Mouse (Mus musculus) kidney, postnatal 14 days (tissue): ENCODE data around the gene Slc38a3.

ENCODE experiments used
- DNase-seq: peaks from one replicate; pipeline ENCODE4 v3.0.0; 2022; ENCODE audit warnings: mixed read lengths

Slc38a3 gene

DNA sequence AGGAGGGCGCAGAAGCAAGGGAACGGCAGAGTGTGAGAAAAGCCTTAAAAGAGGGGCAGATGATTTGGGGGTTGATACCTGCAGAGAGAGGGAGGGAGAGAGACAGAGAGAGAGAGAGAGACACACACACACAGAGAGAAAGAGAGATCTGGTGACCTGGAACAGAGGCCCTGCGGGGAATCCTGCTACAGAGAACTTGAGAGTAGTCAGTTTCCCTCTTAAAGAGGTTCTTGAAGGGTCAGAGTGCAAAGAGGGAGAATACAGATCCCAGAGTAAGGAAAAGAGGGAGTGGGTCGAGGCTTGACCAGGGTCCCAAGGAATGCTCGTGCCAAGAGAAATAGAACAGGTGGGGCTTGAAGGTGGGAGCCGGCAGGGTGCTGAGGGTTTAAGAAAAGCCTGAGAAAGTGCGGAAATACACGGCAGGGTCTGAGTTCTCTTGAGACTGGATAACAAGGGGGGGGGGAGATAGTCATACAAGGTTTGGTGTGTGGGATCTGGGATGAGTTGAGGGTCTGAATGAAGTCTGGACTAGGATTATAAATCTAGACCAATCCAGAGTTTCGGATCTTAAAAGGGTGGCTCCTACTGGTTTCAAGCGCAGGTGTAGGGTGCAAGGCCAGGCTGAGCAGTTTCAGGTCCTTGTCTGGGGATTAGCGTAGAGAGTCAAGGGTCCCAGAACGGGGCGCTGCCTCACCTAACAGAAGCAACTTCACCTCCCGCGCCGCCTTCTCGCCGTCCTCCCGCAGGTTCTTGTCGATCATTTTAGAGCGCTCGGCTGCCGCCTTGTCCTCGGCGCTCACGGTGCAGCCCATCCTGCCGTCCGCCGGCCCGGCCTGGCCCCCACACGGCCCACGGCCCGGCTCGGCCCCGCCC, 34.7 kb downstream of the Slc38a3 start:
- peak; percentile 14 for DNase-seq

DNA sequence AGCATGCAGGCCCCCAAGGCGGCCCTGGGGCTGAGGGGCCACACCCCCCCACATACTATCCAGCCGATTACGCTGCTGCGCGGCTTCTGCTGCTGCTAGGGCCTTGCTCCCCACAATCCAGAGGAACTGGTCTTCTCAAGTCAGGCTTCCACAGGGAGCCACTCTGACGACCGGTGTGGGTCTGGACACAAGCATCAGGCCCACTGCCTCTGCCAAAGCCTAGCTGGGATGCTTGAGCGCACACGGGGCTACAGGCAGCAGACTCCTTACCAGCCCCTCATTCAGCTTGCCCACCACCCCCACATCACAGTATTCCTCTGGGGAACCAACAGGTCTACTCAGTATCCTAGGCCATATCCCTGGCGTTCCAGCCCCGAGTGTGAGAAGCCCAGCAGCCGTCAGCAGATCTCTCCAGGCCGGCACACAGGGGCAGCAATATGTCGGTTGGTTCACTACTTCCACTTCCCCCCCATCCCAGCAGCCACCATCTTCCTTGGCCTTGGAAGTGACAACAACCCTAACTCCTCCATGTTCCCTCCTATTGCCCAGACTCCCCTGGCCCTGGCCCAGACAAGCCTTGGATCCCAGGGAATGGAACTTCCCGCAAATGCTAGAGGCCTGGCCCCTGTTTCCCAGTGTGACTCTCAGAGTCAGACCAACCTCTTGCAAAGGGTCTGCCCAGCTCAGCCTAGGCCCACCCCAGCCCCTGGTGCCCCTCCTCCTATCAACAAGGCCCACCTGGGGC, 35.5 kb downstream of the Slc38a3 start:
- peak; percentile 45 for DNase-seq

DNA sequence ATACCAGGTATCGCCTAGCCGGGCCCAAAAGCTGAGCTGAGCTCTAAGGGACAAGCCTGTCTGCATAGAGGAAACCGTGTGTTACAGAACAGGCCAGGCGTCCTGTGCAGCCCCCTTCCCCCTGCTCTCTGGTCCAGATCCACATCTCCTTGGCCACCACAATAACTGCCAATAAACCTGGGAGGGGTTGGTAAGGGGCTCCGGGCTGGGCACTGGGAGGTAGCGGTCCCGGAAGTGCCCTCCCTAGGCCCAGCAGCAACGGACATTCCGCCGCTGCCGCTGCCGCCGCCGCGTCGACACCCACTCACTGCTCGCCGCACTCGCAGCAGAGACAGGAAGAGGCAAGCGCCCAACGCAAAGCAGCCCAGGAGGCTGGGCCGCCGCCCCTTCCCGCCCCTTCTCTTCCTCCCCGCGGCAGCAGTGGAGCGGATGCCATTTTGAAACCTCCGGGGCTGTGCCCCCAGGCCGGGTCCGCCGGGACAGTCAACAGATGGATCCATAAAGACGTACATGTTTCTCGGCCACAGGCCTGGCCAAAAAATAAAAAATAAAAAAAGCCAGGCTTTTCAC, 36.2 kb downstream of the Slc38a3 start:
- DNase-seq = peak; percentile 90

DNA sequence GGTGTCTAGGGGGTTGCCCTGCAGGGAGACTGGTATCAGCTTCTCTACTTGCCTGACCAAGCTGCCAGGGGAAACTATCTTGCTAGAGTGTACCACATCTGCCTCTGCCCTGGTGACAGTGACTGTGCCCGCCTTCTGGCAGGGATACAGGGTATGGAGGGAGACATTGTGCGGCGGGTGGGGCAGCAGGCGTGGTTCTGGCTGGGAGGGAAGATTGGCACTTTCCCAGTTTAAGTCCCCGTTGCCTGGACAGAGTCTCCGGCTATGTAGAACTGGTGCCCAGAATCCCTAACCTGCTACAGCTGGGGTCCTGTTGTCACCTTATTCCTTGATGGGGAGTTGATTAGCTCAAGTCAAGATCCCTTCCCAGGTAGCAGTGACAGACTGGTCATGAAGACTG, 36.9 kb downstream of the Slc38a3 start:
- peak; percentile 50 for DNase-seq

DNA sequence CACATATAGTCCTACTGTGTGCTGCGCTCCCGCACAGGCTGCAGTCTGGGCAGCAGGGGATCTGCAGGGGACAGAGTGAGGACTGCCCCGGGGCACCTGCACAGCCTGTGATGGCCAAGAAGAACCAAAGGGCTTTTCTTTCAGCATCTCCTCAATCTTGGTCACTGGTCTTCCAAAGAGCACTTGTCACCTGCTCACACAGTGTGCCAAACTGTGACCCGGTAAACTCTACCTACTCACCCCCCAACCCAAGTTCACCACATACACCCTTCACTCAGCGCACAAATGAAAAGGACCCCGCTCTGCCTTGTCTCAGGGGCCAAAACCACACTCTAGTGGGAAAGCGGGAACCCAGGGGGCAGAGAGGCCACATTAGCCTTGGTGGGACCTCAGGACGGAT, 37.5 kb downstream of the Slc38a3 start:
- DNase-seq = no peak

DNA sequence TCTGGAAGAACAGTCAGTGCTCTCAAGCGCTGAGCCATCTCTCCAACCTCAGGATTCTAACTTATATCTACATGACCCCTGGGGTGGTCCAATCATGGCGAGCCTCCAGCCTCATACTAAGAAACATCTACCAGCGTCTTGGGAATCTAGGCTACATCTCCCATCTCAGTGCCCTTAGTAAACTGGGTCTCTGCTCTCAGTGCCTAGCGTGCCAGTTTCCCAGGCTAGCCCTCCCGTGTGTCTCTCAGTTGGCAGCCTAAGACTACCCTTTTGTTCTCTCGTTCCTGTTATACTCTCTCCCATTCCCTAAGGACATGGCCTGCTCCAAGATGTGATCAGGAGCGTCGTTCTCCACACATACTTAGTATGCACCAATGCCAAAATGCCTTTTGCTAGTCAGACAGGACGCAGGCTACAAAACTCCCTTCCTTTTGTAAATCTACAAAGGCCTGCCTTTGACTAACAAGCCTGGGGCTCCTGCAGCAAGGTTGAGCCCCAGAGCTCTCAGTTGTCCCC, 38.0 kb downstream of the Slc38a3 start:
- no peak for DNase-seq

DNA sequence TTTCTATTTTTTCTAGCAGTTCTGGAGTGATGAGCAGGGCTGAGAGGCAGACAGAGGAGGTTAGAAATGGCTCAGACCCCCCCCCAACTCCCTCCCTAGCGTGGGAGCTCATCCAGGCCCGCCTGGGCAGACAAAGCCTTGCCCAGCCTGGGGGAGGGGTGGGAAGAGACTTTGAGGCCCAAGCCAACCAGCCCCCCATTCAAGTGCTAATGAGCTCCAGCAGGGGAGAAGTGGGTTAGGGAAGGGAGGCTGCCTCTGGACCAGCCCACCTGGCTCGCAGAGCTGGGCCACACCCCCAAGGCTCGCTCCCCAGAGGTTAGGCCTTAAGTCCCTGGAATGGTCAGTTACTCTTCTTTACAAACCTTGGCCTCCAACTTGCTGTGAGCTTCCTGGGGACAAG, 38.8 kb downstream of the Slc38a3 start:
- DNase-seq = peak; percentile 20

DNA sequence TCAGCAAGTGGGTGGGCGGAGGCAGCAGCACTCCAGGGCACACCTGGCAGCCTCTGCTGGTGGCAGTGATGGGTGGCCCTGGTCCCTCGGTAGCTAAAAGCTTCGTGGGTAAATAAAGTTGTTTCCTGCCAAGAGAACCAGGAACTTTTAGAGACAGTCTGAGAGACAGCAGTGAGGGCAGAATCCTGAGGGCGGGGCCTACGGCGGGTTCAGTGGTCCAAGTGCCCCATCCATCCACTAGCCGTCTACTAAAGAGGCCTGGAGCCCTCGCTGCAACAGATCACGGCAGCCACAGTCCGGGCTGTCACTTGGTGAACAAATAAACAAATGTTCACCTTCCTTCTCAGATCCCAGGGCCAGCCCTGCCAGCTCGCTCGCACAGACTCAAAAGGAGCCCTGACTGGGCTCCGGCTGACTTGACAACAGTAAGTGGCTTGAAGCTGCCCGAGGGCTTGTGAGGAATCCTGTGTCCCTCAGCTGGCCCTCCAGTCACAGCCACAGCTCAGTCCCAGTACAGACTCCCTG, 39.4 kb downstream of the Slc38a3 start:
- peak; percentile 54 for DNase-seq

DNA sequence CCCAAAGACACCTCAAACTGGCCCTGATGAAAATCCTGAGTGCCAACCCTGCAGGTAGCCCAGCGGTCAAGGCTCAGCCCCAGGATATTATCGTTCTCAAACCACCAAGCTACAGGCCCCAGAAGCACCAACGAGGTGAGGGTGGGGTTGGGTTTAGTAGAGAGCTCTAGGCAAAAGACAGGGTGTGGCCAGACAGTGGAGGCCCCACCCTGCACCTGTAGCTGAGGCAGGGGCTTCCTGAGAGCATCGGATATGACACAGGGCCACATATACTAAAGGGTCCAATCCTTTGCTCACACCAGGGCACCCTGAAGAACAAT, 40.0 kb downstream of the Slc38a3 start:
- no peak for DNase-seq

DNA sequence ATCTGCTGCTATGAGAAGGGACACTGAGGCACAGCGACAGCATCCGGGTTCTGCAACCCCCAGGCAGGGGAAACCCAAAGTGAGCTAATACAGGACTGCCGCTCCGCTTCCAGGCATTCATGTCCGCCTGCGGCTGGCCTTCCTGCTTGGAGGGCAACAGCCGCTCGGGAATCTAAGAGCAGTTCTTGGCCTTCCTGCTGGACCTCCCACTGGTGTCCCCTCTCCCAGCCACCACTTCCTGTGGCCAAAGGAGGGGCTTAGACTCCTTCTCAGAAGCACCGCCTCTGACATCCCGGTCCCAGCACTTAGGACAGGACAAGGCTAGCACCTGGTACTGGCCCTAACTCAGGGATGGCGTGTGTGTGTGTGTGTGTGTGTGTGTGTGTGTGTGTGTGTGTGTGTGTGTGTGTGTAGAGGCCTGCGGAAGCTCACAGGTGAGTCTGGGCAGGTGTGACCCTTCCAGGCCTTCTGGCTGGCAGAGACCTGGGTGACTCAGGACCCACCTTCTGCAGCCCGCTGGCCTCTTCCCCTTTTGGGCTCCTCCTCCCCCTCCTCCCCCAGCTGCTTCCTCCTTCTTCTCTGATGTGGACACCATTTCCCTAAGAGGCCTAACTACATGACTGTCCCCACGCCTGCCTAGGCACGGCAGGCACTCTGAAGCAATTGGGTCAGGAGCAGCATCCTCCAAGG, 40.5 kb downstream of the Slc38a3 start:
- peak; percentile 84 for DNase-seq

DNA sequence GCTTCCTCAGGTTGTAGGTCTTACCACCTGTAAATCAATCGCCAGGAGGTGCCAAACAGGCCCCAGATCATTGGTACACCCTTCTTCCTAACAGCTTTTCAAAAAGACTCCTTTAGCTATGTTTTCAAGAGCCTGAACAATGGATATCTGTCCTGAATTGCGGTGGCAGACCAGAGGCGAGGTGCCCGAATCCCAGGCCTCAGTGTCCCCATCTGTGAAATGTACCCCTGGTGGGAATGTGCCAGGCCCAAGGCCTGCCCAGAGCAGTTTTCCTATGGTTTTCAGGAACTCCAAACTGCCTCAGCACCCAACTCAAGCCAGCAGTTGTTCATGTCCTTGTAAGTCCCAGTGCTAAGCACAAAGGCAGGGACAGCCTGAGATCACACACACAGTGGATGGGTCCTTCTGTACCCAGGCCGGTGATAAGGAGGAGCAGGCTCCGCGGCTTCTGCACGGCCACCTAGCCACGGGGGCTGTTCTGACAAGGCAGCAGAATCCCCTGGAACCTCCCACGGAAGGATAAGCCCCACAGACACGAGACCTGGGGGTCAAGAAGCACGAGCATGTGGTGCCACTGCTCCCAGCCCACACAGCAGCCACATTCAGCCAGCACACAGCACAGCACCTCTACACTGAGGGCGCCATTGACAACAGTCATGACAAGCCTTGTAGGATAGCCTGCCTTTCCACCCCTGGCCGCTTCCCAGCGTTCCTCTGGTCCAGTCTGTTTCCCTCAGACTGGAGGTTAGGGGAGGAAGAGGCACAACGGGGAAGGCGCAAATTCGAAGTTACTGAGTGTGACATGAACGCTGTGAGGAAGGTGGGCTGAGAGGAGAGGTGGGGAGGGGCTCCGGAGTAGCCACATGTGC, 41.7 kb downstream of the Slc38a3 start:
- peak; percentile 12 for DNase-seq

DNA sequence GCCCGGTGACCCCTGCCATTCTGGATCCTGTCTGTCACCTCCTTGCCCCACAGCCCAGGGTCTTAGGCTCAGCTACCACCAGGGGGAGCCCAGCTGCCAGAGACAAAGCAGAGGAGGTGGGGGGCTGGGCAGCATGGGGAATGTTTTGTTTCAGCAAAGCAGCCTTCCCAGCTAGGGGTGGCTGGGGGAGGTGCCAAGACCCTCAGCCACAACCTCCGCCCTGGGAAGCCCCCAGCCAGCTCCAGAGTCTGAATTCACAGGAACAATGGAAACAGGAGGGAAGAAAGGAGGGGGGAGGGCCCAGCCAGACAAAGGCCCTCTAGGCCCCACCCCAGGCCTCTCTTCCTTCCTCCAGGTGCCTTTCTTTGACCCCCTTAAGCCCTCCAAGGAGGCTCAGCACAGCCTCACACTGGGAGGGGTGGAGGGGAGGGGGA, 42.5 kb downstream of the Slc38a3 start:
- peak; percentile 91 for DNase-seq

DNA sequence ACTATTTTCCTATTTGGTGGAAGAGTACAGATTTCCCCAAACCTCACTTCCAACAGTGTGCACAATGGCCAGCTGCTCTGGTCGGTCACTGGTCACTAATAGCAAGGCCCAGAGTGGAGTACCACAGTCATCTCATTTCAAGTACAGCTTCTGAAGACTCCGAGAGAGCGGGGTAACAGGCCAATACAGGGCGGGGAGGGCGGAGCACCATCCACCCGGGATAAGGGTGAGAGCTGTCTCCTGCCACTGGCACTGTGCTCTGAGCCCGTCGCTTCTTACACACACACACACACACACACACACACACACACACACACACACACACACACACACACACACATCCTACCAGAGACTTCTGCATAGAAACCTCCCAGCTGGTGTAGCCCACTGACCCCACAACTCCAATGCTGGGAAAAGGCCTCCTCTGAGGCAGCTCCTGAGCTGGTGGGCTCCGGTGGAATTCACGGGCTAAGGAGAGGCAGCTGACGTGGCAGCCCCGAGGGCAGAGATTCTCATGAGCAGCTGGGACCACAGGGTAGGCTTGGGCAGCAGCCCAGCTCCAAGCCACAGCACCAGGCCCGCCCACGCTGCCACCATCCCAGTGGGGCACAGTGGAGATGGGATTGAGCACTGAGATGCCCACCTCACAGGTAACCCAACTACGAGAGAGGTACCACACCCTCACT, 43.0 kb downstream of the Slc38a3 start:
- DNase-seq = no peak

DNA sequence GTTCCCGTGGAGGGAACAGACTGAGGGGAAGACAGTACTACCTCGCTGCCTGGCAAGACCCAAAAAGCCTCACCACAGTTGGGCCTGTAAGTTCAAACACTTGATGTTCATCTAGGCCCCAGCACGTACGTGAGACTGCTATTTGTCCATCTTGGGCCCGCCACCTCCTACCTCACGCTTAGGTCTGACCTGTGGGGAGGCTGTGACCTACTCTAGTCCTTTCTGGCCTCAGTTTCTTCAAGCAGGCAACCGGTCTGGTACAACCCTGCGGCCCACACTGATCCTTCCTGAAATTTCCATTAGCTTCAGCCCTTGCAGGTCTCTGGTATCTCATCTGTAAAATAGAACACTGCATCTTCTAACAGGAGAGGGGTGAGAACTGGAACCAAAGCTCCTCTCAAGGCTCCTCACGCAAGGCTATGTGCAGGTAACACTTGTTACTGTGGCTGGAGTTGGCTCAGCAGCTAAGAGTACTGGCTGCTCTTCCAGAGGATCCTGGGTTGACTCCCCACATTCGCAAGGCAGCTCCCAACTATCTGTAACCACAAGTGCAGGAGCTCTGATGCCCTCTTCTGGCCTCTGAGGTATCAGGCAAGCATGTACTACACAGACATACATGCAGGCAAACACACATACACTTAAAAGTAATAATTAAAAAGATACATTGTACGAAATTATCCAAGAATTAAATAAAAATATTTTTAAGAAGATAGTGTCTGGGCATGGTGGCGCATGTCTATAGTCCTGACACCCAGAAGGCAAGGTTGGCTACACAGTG, 43.8 kb downstream of the Slc38a3 start:
- DNase-seq = no peak

DNA sequence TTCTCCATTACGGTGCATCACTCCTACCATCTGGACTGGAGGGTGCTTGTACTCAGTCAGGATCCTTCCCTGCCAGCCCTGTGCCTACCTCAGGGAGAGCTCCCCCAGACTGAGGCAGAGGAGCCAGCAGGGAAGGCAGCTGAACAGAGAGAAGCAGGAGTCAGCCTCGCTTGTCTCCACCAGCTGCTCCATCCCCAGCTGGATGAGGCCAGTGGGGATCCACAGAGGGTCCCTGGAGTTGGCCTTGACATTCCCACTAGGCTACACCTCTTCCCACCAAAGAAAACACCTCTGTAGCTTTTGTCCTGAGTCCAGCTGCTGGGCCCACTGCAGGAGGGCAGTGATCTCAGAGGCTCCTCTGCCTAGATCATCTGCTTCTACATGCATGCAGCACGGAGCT, 44.4 kb downstream of the Slc38a3 start:
- no peak for DNase-seq

DNA sequence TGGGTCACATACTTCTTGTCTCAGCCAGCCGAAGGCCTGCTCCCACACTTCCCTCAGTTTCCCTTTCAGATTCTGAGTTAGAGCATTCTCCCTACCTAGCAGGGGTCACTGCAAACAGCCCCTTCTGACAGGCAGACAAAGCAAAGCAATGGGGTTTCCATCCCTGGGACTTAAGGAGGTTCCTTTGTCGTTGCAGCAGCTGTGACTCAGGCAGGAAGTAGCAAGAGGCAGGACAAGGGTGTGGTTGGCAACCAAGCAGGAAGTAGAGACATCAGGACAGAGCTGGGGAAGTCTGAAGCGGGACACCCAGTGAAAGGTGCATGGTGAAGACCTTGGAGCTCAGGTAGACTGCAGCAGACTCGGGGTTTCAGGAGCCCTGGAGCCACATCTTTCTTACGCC, 44.8 kb downstream of the Slc38a3 start:
- peak; percentile 59 for DNase-seq

DNA sequence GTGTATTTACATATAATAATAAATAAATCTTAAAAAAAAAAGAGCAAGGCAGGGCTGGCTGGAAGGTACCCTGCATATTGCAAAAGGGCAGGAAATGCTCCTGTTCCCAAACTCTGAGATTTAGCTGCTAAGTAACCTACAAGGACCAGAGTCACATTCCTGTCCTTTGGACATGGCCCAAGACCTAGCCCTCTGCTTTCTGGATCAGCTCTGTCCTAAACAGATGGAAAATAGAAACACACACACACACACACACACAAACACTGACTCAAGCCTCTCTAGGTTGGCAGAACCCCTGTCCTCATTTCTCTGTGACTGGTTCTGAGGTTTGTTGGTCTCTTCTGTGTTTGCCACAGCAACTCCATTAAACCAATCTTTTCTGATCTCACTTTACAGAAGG, 48.4 kb downstream of the Slc38a3 start:
- DNase-seq = peak; percentile 71

DNA sequence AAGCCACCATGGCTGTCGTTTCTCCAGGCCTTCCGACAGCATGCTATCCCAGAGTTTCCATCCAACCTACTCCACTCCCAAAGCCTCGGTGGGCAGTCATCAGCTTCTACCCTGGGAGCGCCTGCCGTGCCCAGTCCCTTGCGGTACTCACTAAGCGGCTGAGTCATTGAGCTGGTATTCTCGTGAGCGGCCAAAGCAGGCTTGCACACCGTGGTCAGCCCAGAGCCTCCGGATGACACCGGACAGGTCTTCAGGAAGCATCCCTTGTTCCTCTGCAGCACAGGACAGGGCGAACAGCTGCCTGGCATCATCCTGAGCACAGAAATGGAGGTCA, 49.8 kb downstream of the Slc38a3 start:
- no peak for DNase-seq

DNA sequence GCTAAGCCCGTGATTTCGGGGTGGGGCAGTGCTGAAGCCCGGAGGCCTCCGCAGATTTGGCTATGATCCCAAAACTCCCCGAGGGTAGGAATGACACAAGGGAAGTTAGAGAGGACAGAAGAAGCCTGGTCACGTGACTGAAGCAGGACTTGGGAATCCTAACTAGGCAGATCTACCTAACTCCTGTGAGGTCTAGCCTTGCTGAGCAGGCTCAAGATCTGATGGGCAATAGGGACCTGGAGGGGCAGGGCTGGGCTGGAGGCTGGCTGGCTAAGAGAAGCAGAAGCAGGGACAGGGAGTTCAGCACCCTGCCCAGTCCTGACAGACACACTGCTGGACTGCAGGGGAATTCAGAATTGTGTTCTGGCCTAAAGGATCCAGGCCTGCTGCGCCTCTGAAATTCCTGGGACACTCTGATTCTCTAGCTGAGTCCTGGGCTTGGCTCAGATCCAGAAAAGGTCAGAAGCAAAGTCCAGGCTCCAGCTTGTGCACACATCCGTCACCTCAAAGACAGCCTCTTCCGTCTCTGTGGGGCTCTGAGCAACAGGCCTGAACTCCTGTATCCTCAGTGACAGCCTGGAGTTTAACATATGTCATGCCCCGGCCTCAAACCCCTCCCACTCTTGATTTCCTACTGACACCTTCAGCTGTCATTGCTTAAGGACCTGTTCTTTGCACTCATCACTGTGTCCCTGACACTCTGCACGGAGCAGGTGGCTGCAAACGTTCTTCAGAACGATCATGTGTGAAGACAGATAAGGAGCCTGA, 50.4 kb downstream of the Slc38a3 start:
- DNase-seq = peak; percentile 91

DNA sequence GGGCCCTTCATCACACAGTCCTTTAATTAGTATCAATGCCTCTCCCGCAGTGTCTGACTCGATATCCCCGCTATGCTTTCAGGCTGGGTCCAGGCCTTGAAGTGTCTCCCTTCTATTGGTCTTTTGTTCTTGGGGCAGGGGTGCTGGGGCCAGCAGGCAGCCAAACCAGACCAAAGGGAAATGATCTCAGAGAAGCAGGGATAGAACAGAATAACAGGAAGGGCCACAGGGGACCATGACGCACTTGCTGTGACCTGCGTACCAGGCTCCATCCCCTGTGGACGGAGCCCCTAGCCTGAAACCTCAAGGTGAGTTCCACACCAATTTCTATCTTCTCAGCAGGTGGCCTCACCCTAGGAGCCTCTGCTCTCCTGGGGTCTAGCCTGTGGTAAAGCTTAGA, 51.2 kb downstream of the Slc38a3 start:
- no peak for DNase-seq
